Comparison of ENCODE assay signal across 8 mouse cellular contexts in genomic region chr11:75189713-75190370, GRCm38 (mm10). TPM values are rescaled to one million over a fixed set of nuclear protein-coding genes. Genes with fewer than 3 reads are reported as not detected.
A peak's percentile ranks its signal among the peaks of the same experiment; 100 is the strongest.
DNase-seq lines count a peak whose midpoint lies in the region; ATAC-seq and TF ChIP-seq lines count a peak whose summit lies in the region.

No protein-coding gene starts in this region.

- H3K4me2 ChIP-seq in CH12.LX (ENCODE audit: insufficient read depth, low read depth, poor library complexity, severe bottlenecking) = peak overlapping the region; percentile 77
- H3K4me2 ChIP-seq in limb, embryonic 15.5 days = peak overlapping the region; percentile 87

- H3K27me3 ChIP-seq in CH12.LX (replicated peaks) = peaks cover 30% of the 10 kb centered on the region
- H3K27me3 ChIP-seq in forebrain, embryonic 10.5 days (ENCODE audit: poor library complexity, severe bottlenecking) = peaks cover 42% of the 10 kb centered on the region
- H3K27me3 ChIP-seq in limb, embryonic 15.5 days = peaks cover 32% of the 10 kb centered on the region
- 0 out of 2 replicates have a peak, but pooled peaks cover 2% of the 10 kb centered on the region for H3K27me3 ChIP-seq in splenic B cell, adult 2 months (ENCODE audit: control insufficient read depth, insufficient read depth, low read length, poor library complexity, severe bottlenecking)

- dilution Hi-C loops in CH12.LX (cut with MboI; ENCODE audit: extremely low pct_ligation_motif_present, extremely low pct_unique_long_range_greater_than_20kb, low sequenced_read_pairs) = no loop called here

- TF ChIP-seq EP300 in CH12.LX (IDR thresholded peaks at IDR 0.05; ENCODE audit: low read length) = 0 out of 2 replicates have a peak, but pooled peaks have one; percentile 18

- peaks cover 3 to 24% of the 10 kb centered on the region in 2 experiments for H3K36me3 ChIP-seq in CH12.LX (replicated peaks in 1 of 2; ENCODE audit: control insufficient read depth in 1 of 2, insufficient read depth in 1 of 2, low read length in 1 of 2)
- H3K36me3 ChIP-seq in forebrain, embryonic 10.5 days (replicated peaks) = peaks cover 10% of the 10 kb centered on the region
- peaks cover 4% of the 10 kb centered on the region for H3K36me3 ChIP-seq in limb, embryonic 15.5 days
- H3K36me3 ChIP-seq in splenic B cell, adult 2 months (ENCODE audit: control insufficient read depth, insufficient read depth, low read length, poor library complexity, severe bottlenecking) = no peaks in the 10 kb centered on the region

- TF ChIP-seq POLR2A in CH12.LX (IDR thresholded peaks at IDR 0.05; ENCODE audit: low read depth, low read length) = no peak

- peak overlapping the region; percentile 77 for H3K9ac ChIP-seq in CH12.LX (ENCODE audit: insufficient read depth, low read depth)
- peak overlapping the region; percentile 65 for H3K9ac ChIP-seq in limb, embryonic 15.5 days

- TF ChIP-seq RAD21 in CH12.LX (IDR thresholded peaks at IDR 0.05; ENCODE audit: low read depth, low read length) = no peak

- no peak for DNase-seq in frontal cortex, postnatal 36 days (ENCODE audit: low spot score in 2 of 2)
- DNase-seq in CH12.LX (ENCODE audit: extremely low read depth) (peak; percentile 48), adipocyte (ENCODE audit: low spot score) (no peak)
- no peak for DNase-seq in forebrain, embryonic 10.5 days (ENCODE audit: extremely low spot score, low spot score)
- DNase-seq in splenic B cell, adult 2 months (ENCODE audit: low read depth, low spot score) = peak; percentile 29
- DNase-seq in spleen, adult 12 weeks (ENCODE audit: low spot score) = no peak

- ATAC-seq in frontal cortex, adult (ENCODE audit: low TSS enrichment) = 0 out of 2 replicates have a peak, but pooled peaks have one; percentile 0
- peak; percentile 1; the same call in 1 of the 2 replicates for ATAC-seq in limb, embryonic 15.5 days (ENCODE audit: insufficient number of reproducible peaks, low FRiP score, low TSS enrichment, low read depth)

- peaks cover 21 to 60% of the 10 kb centered on the region in 2 experiments for H3K4me1 ChIP-seq in CH12.LX (ENCODE audit: control insufficient read depth in 1 of 2, insufficient read depth in 2 of 2)
- peaks cover 55% of the 10 kb centered on the region for H3K4me1 ChIP-seq in forebrain, embryonic 10.5 days
- H3K4me1 ChIP-seq in limb, embryonic 15.5 days = peaks cover 37% of the 10 kb centered on the region

- in situ Hi-C loops in CH12.LX (cut with MboI; ENCODE audit: low pct_ligation_motif_present, low pct_unique_long_range_greater_than_20kb, low sequenced_read_pairs) = loop anchor here (5.0 kb wide), 2 partner anchors 37 to 97 kb away; no protein-coding TSS in a partner anchor

- no peak overlapping the region for H3K27ac ChIP-seq in CH12.LX (ENCODE audit: insufficient read depth, low read depth)
- peak overlapping the region; percentile 66 for H3K27ac ChIP-seq in forebrain, embryonic 10.5 days
- 0 out of 2 replicates have a peak overlapping the region, but pooled peaks have one; percentile 1 for H3K27ac ChIP-seq in limb, embryonic 15.5 days

- no peak for TF ChIP-seq CTCF in CH12.LX (conservative IDR thresholded peaks at IDR 0.05 in 1 of 2, IDR thresholded peaks at IDR 0.05 in 1 of 2; ENCODE audit: low read depth in 2 of 2, low read length in 2 of 2)

- peaks cover 8% of the 10 kb centered on the region for H3K9me3 ChIP-seq in CH12.LX (replicated peaks; ENCODE audit: low read length)
- no peaks in the 10 kb centered on the region for H3K9me3 ChIP-seq in forebrain, embryonic 10.5 days
- no peaks in the 10 kb centered on the region for H3K9me3 ChIP-seq in limb, embryonic 15.5 days

- under 1% methylated on average over 22 of the region's 22 CpGs for WGBS in forebrain, embryonic 10.5 days
- under 1% methylated on average over 22 of the region's 22 CpGs for WGBS in limb, embryonic 15.5 days

- H3K4me3 ChIP-seq in CH12.LX (replicated peaks in 1 of 3; ENCODE audit: low read depth in 2 of 3, low read length in 2 of 3, poor library complexity in 1 of 3) = peak overlapping the region; percentile 69 to 100 (median 90)
- peak overlapping the region; percentile 92 for H3K4me3 ChIP-seq in forebrain, embryonic 10.5 days
- peak overlapping the region; percentile 86 for H3K4me3 ChIP-seq in limb, embryonic 15.5 days

- H3K79me2 ChIP-seq in CH12.LX (replicated peaks; ENCODE audit: control insufficient read depth, extremely low read depth, insufficient read depth, poor library complexity, severe bottlenecking) = peaks cover 21% of the 10 kb centered on the region

TF ChIP-seq in CH12.LX, 34 proteins besides CTCF, POLR2A, EP300 and RAD21:
- TF ChIP-seq GABPA (IDR thresholded peaks at IDR 0.05; ENCODE audit: insufficient replicate concordance, low read depth, low read length) (no peak), MAZ (IDR thresholded peaks at IDR 0.05; ENCODE audit: low read depth, low read length) (0 out of 2 replicates have a peak, but pooled peaks have one; percentile 27), CHD1 (IDR thresholded peaks at IDR 0.05; ENCODE audit: low read depth, low read length) (0 out of 2 replicates have a peak, but pooled peaks have one; percentile 79), TBP (conservative IDR thresholded peaks at IDR 0.05; ENCODE audit: low read depth, low read length) (no peak), MEF2A (IDR thresholded peaks at IDR 0.05; ENCODE audit: borderline replicate concordance, low read depth, low read length) (no peak), UBTF (IDR thresholded peaks at IDR 0.05; ENCODE audit: low read depth, low read length) (0 out of 2 replicates have a peak, but pooled peaks have one; percentile 24), BHLHE40 (IDR thresholded peaks at IDR 0.05; ENCODE audit: low read depth, low read length) (peak; percentile 61), ZC3H11A (IDR thresholded peaks at IDR 0.05; ENCODE audit: low read depth, low read length) (no peak)
TF ChIP-seq in CH12.LX: peak in this region for 4.

RNA-seq across cellular contexts. Expression of gene Dph1, which starts 1.2 kb away (rescaled TPM):
- total RNA-seq in CH12.LX (2012; rRNA removed) (47.7 and 50.6 TPM in 2 replicates), CH12.LX (2014; rRNA removed) (56.4 and 57.0 TPM in 2 replicates)
- 50.9 and 54.7 TPM in 2 replicates for polyA plus RNA-seq in CH12.LX (2012; ENCODE audit: insufficient read length, low read depth)
- polyA plus RNA-seq in forebrain, embryonic 10.5 days (2016; fragmentation: Nextera tagmentation; extraction: Ambion mirVana) = 29.5 TPM in 2 replicates
- 21.1 and 23.3 TPM in 2 replicates for polyA plus RNA-seq in limb, embryonic 15.5 days (2015; fragmentation: Nextera tagmentation; extraction: Ambion mirVana)

RNA-seq across cellular contexts. Expression of gene Rtn4rl1, which starts 3.7 kb away (rescaled TPM):
- total RNA-seq in CH12.LX (2012; rRNA removed) (0.04 TPM in 2 replicates), CH12.LX (2014; rRNA removed) (0.08 TPM in 1 of 2 replicates, not detected in the other)
- polyA plus RNA-seq in CH12.LX (2012; ENCODE audit: insufficient read length, low read depth) = 0.09 and 0.11 TPM in 2 replicates
- 1.1 and 1.3 TPM in 2 replicates for polyA plus RNA-seq in forebrain, embryonic 10.5 days (2016; fragmentation: Nextera tagmentation; extraction: Ambion mirVana)
- 4.9 and 5.8 TPM in 2 replicates for polyA plus RNA-seq in limb, embryonic 15.5 days (2015; fragmentation: Nextera tagmentation; extraction: Ambion mirVana)

RNA-seq across cellular contexts. Expression of gene Ovca2, which starts 11.2 kb away (rescaled TPM):
- total RNA-seq in CH12.LX (2012; rRNA removed) (20.7 and 28.4 TPM in 2 replicates), CH12.LX (2014; rRNA removed) (68.4 and 86.9 TPM in 2 replicates)
- 28.6 and 32.1 TPM in 2 replicates for polyA plus RNA-seq in CH12.LX (2012; ENCODE audit: insufficient read length, low read depth)
- 33.6 and 34.0 TPM in 2 replicates for polyA plus RNA-seq in forebrain, embryonic 10.5 days (2016; fragmentation: Nextera tagmentation; extraction: Ambion mirVana)
- 22.5 and 23.3 TPM in 2 replicates for polyA plus RNA-seq in limb, embryonic 15.5 days (2015; fragmentation: Nextera tagmentation; extraction: Ambion mirVana)

RNA-seq across cellular contexts. Expression of gene Hic1, which starts 20.5 kb away (rescaled TPM):
- 6.4 and 9.6 TPM in 2 replicates for total RNA-seq in CH12.LX (2012; rRNA removed)
- total RNA-seq in CH12.LX (2014; rRNA removed) = 2.8 and 2.9 TPM in 2 replicates
- 4.3 and 5.7 TPM in 2 replicates for polyA plus RNA-seq in CH12.LX (2012; ENCODE audit: insufficient read length, low read depth)
- 0.12 and 0.21 TPM in 2 replicates for polyA plus RNA-seq in forebrain, embryonic 10.5 days (2016; fragmentation: Nextera tagmentation; extraction: Ambion mirVana)
- polyA plus RNA-seq in limb, embryonic 15.5 days (2015; fragmentation: Nextera tagmentation; extraction: Ambion mirVana) = 17.2 and 21.2 TPM in 2 replicates

Comparison
In these comparisons a context has a peak if more than half of its experiments do, and no peak if none do; other contexts are left out.
1. DNase-seq: peak in CH12.LX (single experiment) and splenic B cell, adult 2 months (single experiment); none in frontal cortex, postnatal 36 days (0 of 2), forebrain, embryonic 10.5 days (single experiment), adipocyte (single experiment) and spleen, adult 12 weeks (single experiment).
2. Peak in every context shown above with its lines, with median percentiles within 50 percentile points of each other: H3K4me3 ChIP-seq.